Comparison of ENCODE assay signal across 8 mouse cellular contexts in genomic region chr4:57140992-57141717, GRCm38 (mm10). TPM values are rescaled to one million over a fixed set of nuclear protein-coding genes. Genes with fewer than 3 reads are reported as not detected.
DNase-seq lines count a peak whose midpoint lies in the region; ATAC-seq and TF ChIP-seq lines count a peak whose summit lies in the region.

No protein-coding gene starts in this region.

- DNase-seq in gastrocnemius, adult 2 months, result no peak
- DNase-seq in gastrocnemius, postnatal 36 days, result no peak
- DNase-seq in thymus, postnatal 4 days, result peak; percentile 16
- no peak for DNase-seq in thymus, adult 18-20 months
- no peak for DNase-seq in adrenal gland, adult 18-20 months (ENCODE audit: low spot score in 2 of 2)
- no peak for DNase-seq in heart, adult 11 months
- DNase-seq in left cerebral cortex, adult 11 months (ENCODE audit: low spot score), result no peak

- ATAC-seq in liver, embryonic 12.5 days, result no peak

- H3K4me2 ChIP-seq in liver, embryonic 12.5 days, result peak overlapping the region; percentile 78

- intact Hi-C loops in gastrocnemius, adult 2 months (cut with DNase I), result loop anchor here (5.0 kb wide), 1 partner anchor 136 kb away; no protein-coding TSS in a partner anchor
- intact Hi-C loops in gastrocnemius, postnatal 36 days (cut with DNase I), result loop anchor here (5.0 kb wide), 1 partner anchor 124 kb away; no protein-coding TSS in a partner anchor

- H3K27ac ChIP-seq in gastrocnemius, adult 2 months, result 0 out of 2 replicates have a peak overlapping the region, but pooled peaks have one; percentile 12
- no peak overlapping the region for H3K27ac ChIP-seq in liver, embryonic 12.5 days

- peaks cover 99% of the 10 kb centered on the region for H3K27me3 ChIP-seq in liver, embryonic 12.5 days (replicated peaks)

- H3K36me3 ChIP-seq in liver, embryonic 12.5 days, result no peaks in the 10 kb centered on the region

- TF ChIP-seq CTCF in gastrocnemius, adult 2 months (IDR thresholded peaks at IDR 0.05), result no peak

- WGBS in liver, embryonic 12.5 days (ENCODE audit: insufficient replicate concordance), result 34% methylated on average over 15 of the region's 15 CpGs

- peak overlapping the region; percentile 72; the same call in 1 of the 2 replicates for H3K4me3 ChIP-seq in gastrocnemius, adult 2 months
- peak overlapping the region; percentile 65 for H3K4me3 ChIP-seq in liver, embryonic 12.5 days

- H3K9me3 ChIP-seq in liver, embryonic 12.5 days (replicated peaks), result no peaks in the 10 kb centered on the region

- peaks cover 28% of the 10 kb centered on the region for H3K4me1 ChIP-seq in liver, embryonic 12.5 days

- H3K9ac ChIP-seq in liver, embryonic 12.5 days, result no peak overlapping the region

RNA-seq across cellular contexts. Expression of gene Epb41l4b, which starts 2.1 kb away (rescaled TPM):
- 1 to 10 TPM; 2.5 to 3.1 TPM for total RNA-seq in gastrocnemius, adult 2 months (2021)
- total RNA-seq in gastrocnemius, postnatal 36 days (2021), result 1 to 10 TPM; 1.9 to 2.2 TPM
- 1.4 and 1.6 TPM in 2 replicates for polyA plus RNA-seq in liver, embryonic 12.5 days (2016; fragmentation: Nextera tagmentation; extraction: Ambion mirVana)
- total RNA-seq in adrenal gland, adult 18-20 months (2021), result 1 to 10 TPM; 2.1 to 2.4 TPM
